Mouse (Mus musculus) mature B cell (primary cell): Measurements from ENCODE around the gene Mrps7.

Experiments used
- in situ Hi-C: fragments of 300-500 bp; cut with MboI; formaldehyde crosslinking; loops from 2 replicates; pipeline ENCODE4 v1.14.3; 2019

Mrps7 gene

GRCm38 (mm10) chr11:115603476-115604303 is at the start of gene Mrps7, which contains the start of gene Gga3:
Gene Mrps7 (plus strand): TSS chr11:115603925.
Gene Gga3 (minus strand): TSS chr11:115604051.
- in situ Hi-C loops = no loop called here

- in situ Hi-C loops = no loop called here
These were observed 48.0 kb upstream of the Mrps7 start for GRCm38 (mm10) chr11:115555717-115556116.

GRCm38 (mm10) chr11:115563406-115563805 is 40.3 kb upstream of the Mrps7 start:
- in situ Hi-C loops = no loop called here

- in situ Hi-C loops = no loop called here
These were observed 39.5 kb upstream of the Mrps7 start, which contains the start of gene Nup85 for GRCm38 (mm10) chr11:115564064-115564809. Gene Nup85 (plus strand): TSS chr11:115564434.

GRCm38 (mm10) chr11:115564961-115565360 is 38.8 kb upstream of the Mrps7 start:
- in situ Hi-C loops = no loop called here

GRCm38 (mm10) chr11:115579080-115579479 is 24.6 kb upstream of the Mrps7 start:
- in situ Hi-C loops = no loop called here

- in situ Hi-C loops = no loop called here
These were observed 20.7 kb upstream of the Mrps7 start for GRCm38 (mm10) chr11:115582913-115583606.

GRCm38 (mm10) chr11:115584376-115585073 is 19.2 kb upstream of the Mrps7 start:
- in situ Hi-C loops = no loop called here

GRCm38 (mm10) chr11:115585573-115586100 is 18.1 kb upstream of the Mrps7 start:
- in situ Hi-C loops = no loop called here

GRCm38 (mm10) chr11:115586403-115586802 is 17.3 kb upstream of the Mrps7 start:
- in situ Hi-C loops = no loop called here

- in situ Hi-C loops = no loop called here
These were observed 15.7 kb upstream of the Mrps7 start for GRCm38 (mm10) chr11:115587984-115588383.

- in situ Hi-C loops = no loop called here
These were observed 13.1 kb upstream of the Mrps7 start for GRCm38 (mm10) chr11:115590526-115591075.

GRCm38 (mm10) chr11:115595209-115595608 is 8.5 kb upstream of the Mrps7 start:
- in situ Hi-C loops = no loop called here

- in situ Hi-C loops = no loop called here
These were observed 5.4 kb upstream of the Mrps7 start for GRCm38 (mm10) chr11:115598309-115598708.

GRCm38 (mm10) chr11:115599722-115600121 is 4.0 kb upstream of the Mrps7 start:
- in situ Hi-C loops = no loop called here

GRCm38 (mm10) chr11:115600743-115601142 is 3.0 kb upstream of the Mrps7 start:
- in situ Hi-C loops = no loop called here

- in situ Hi-C loops = no loop called here
These were observed 2.6 kb upstream of the Mrps7 start for GRCm38 (mm10) chr11:115601174-115601573.

GRCm38 (mm10) chr11:115603128-115603475 is 623 bp upstream of the Mrps7 start:
- in situ Hi-C loops = no loop called here

- in situ Hi-C loops = no loop called here
These were observed 575 bp downstream of the Mrps7 start for GRCm38 (mm10) chr11:115604304-115604696.

GRCm38 (mm10) chr11:115606733-115607132 is 3.0 kb downstream of the Mrps7 start:
- in situ Hi-C loops = no loop called here
